Mouse (Mus musculus): Measurements from ENCODE around the gene Slk.

- TF ChIP-seq CTCF (IDR thresholded peaks at IDR 0.05; ENCODE audit: low read depth), result no peak
- TF ChIP-seq EP300 (IDR thresholded peaks at IDR 0.05; ENCODE audit: low read depth), result no peak
Measured at GRCm38 (mm10) chr19:47585772-47586171, 6.3 kb downstream of the Slk start.

Data from heart, postnatal 0 days (tissue).